Mouse (Mus musculus): Measurements from ENCODE around the gene Cdkn2d. TPM values are rescaled to one million over a fixed set of nuclear protein-coding genes. Genes with fewer than 3 reads are reported as not detected.
A peak's percentile ranks its signal among the peaks of the same experiment; 100 is the strongest.

Gene Cdkn2d
- total RNA-seq (2014; fragmentation: Nextera tagmentation) (15.4 and 35.8 TPM in 2 replicates), total RNA-seq (2017) (30.3 and 31.2 TPM in 2 replicates), polyA plus RNA-seq (2012) (14.3 and 17.4 TPM in 2 replicates)

DNA sequence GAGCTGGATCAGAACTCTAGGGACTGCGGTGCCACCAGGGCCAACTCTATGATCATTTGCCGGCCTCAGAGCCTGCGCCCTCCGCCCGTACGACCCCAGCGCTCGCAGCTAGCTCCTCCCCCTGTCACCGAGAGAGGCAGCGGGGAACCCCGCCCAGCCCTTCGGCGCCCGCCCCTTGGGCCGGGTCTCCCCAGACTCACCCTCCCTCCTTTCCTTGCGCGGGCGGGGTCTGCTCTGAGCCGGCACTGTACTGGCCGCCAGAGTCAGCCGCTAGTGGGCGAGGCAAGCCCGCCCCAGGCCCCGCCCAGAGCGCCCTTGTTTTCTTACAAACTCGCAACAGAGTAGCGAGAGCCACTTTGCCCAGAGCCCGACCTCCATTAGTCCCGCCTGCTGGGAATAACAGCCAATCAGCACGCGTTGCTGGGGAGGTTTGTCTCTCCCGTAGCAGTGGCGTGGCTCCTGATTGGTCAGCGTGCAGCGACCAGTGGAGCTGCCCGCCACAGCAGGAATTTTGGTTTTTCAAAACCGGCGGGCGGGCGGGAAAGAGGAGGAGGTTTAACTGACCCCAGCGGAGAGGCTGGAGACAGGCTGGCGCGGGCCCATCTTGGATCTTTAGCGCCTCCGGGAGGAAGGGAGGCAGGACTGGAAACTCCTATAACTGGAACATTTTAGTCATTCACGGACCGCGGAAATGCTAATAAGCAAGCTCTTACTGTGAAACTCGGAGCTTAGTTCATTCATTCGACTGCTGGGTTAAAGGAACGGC lies at the start of gene Cdkn2d:
Gene Cdkn2d, minus strand, starts transcription at position 386 of the 766 bp plus-strand sequence.
- Histone ChIP-seq H3K9me3 (replicated peaks) (no peaks in the 10 kb centered on the region), H3K27me3 (ENCODE audit: insufficient read depth, low read length) (peaks cover 4% of the 10 kb centered on the region), H3K36me3 (replicated peaks) (peaks cover 18% of the 10 kb centered on the region), H3K4me3 (ENCODE audit: low read depth, low read length) (peak within 1 kb of the TSS; percentile 80), H3K4me1 (ENCODE audit: insufficient read depth, low read depth, low read length) (peaks cover 40% of the 10 kb centered on the region)
- TF ChIP-seq GATA2 (IDR thresholded peaks at IDR 0.05; ENCODE audit: borderline replicate concordance, low read depth, low read length) (no peak), GATA1 (IDR thresholded peaks at IDR 0.05; ENCODE audit: borderline replicate concordance, low read length) (no peak), POLR2AphosphoS5 (IDR thresholded peaks at IDR 0.05; ENCODE audit: insufficient replicate concordance, low read depth, low read length) (no peak), TAL1 (conservative IDR thresholded peaks at IDR 0.05; ENCODE audit: low read depth, low read length) (no peak), CTCF (IDR thresholded peaks at IDR 0.05; ENCODE audit: low read depth, low read length) (no peak)
- ATAC-seq (ENCODE audit: extremely low read depth, insufficient number of reproducible peaks, low FRiP score, poor library complexity, severe bottlenecking) (peak; percentile 81), DNase-seq (ENCODE audit: low spot score) (peak; percentile 99)

DNA sequence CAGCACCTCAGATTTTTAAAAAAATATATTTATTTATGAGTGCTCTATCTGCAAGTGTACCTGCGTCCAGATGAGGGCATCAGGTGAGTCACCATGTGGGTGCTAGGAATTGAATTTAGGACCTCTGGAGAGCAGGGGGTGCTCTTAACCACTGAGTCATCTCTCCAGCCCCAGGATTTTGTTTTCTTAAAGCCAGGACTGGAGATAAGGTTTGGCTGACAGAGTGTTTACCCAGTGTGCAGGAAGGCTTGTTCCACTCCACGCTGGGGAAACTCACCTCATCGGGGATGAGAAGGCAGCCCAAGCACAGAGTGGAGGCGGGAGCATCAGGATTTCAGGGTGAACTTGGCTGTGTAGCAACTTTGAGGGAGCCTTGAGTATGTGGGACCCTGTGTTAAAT lies 49.2 kb upstream of the Cdkn2d start:
- H3K4me1 ChIP-seq (ENCODE audit: insufficient read depth, low read depth, low read length): peaks cover 7% of the 10 kb centered on the region
- peaks cover 70% of the 10 kb centered on the region for H3K36me3 ChIP-seq (replicated peaks)

DNA sequence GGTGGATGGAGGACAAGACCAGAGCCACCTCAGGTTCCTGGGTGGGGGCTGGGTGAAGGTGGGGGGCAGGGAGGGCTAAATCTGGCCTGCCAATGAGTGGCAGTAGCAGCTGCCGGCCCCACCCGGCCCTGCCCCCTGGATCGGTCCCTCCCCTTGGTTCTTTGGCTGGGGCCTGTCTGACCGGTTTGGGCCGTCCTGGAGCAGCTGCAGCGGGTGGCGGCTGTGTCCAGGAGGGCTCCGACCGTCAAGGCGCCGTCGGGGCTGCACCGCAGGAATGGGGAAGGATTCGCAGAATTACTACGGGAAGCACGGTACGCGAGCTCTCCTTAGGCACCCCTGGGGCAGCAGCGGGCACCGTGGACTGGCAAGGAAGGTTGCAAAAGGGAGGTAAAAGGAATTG lies 46.4 kb upstream of the Cdkn2d start:
- no peak overlapping the region for H3K4me3 ChIP-seq (ENCODE audit: low read depth, low read length)
- H3K9me3 ChIP-seq (replicated peaks): no peaks in the 10 kb centered on the region
- H3K27me3 ChIP-seq (ENCODE audit: insufficient read depth, low read length): no peaks in the 10 kb centered on the region
- TF ChIP-seq GATA2 (IDR thresholded peaks at IDR 0.05; ENCODE audit: borderline replicate concordance, low read depth, low read length) (no peak), CTCF (IDR thresholded peaks at IDR 0.05; ENCODE audit: low read depth, low read length) (no peak), TAL1 (conservative IDR thresholded peaks at IDR 0.05; ENCODE audit: low read depth, low read length) (no peak), POLR2AphosphoS5 (IDR thresholded peaks at IDR 0.05; ENCODE audit: insufficient replicate concordance, low read depth, low read length) (no peak), GATA1 (IDR thresholded peaks at IDR 0.05; ENCODE audit: borderline replicate concordance, low read length) (no peak)
- DNase-seq (ENCODE audit: low spot score) (no peak), ATAC-seq (ENCODE audit: extremely low read depth, insufficient number of reproducible peaks, low FRiP score, poor library complexity, severe bottlenecking) (no peak)
- peaks cover 46% of the 10 kb centered on the region for H3K36me3 ChIP-seq (replicated peaks)
- H3K4me1 ChIP-seq (ENCODE audit: insufficient read depth, low read depth, low read length): peaks cover 15% of the 10 kb centered on the region

More for the DNA sequence above, 49.2 kb upstream of the Cdkn2d start:
- no peaks in the 10 kb centered on the region for H3K27me3 ChIP-seq (ENCODE audit: insufficient read depth, low read length)
- no peak for TF ChIP-seq GATA1 (IDR thresholded peaks at IDR 0.05; ENCODE audit: borderline replicate concordance, low read length)
- no peak for TF ChIP-seq POLR2AphosphoS5 (IDR thresholded peaks at IDR 0.05; ENCODE audit: insufficient replicate concordance, low read depth, low read length)
- TF ChIP-seq TAL1 (conservative IDR thresholded peaks at IDR 0.05; ENCODE audit: low read depth, low read length): no peak
- no peak for TF ChIP-seq GATA2 (IDR thresholded peaks at IDR 0.05; ENCODE audit: borderline replicate concordance, low read depth, low read length)
- no peak for TF ChIP-seq CTCF (IDR thresholded peaks at IDR 0.05; ENCODE audit: low read depth, low read length)
- ATAC-seq (ENCODE audit: extremely low read depth, insufficient number of reproducible peaks, low FRiP score, poor library complexity, severe bottlenecking): no peak
- no peak overlapping the region for H3K4me3 ChIP-seq (ENCODE audit: low read depth, low read length)
- no peak for DNase-seq (ENCODE audit: low spot score)
- no peaks in the 10 kb centered on the region for H3K9me3 ChIP-seq (replicated peaks)

DNA sequence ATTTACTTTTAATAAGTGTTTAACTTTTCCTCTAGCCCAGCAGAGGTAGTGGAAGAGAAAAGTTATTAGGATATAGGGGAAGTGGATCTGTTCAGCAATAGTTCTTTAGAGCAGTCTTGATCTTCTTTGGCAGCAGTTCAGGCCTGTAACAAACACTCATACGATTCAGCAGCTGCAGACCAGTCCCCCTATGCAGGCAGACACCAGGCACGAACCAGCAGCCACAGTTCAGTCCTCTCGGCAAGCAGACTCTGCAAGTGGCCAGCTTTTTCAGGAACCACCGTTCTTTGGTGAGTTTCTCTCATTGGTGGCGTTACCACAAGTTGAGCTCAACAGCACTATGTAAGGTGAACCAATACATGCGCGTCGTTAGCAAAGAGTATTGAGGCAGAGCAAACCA lies 45.3 kb upstream of the Cdkn2d start:
- Histone ChIP-seq H3K4me1 (ENCODE audit: insufficient read depth, low read depth, low read length) (peaks cover 26% of the 10 kb centered on the region), H3K27me3 (ENCODE audit: insufficient read depth, low read length) (no peaks in the 10 kb centered on the region), H3K36me3 (replicated peaks) (peaks cover 38% of the 10 kb centered on the region), H3K9me3 (replicated peaks) (no peaks in the 10 kb centered on the region), H3K4me3 (ENCODE audit: low read depth, low read length) (no peak overlapping the region)
- DNase-seq (ENCODE audit: low spot score) (no peak), ATAC-seq (ENCODE audit: extremely low read depth, insufficient number of reproducible peaks, low FRiP score, poor library complexity, severe bottlenecking) (no peak)
- TF ChIP-seq TAL1 (conservative IDR thresholded peaks at IDR 0.05; ENCODE audit: low read depth, low read length) (no peak), GATA1 (IDR thresholded peaks at IDR 0.05; ENCODE audit: borderline replicate concordance, low read length) (no peak), CTCF (IDR thresholded peaks at IDR 0.05; ENCODE audit: low read depth, low read length) (no peak), GATA2 (IDR thresholded peaks at IDR 0.05; ENCODE audit: borderline replicate concordance, low read depth, low read length) (no peak), POLR2AphosphoS5 (IDR thresholded peaks at IDR 0.05; ENCODE audit: insufficient replicate concordance, low read depth, low read length) (no peak)

DNA sequence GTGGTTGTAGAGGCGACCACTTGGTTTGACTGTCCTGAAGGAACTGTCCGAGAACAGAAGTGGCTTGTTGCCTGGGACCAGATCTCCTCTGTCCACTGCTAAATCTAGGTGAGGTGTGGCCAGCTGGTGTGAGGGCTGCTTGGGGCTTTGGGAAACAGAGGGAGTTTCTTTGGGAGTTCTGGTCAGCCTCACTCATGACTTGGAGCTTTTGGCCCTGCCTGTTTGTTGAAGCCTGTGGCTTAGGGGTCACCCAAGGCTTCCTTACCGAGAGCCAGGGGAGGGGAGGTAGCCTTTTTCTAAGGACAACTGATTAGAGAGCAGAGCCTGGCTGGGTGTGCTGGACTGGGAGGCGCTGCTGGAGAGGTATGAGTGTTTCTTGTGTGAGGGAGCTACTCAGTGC lies 44.2 kb upstream of the Cdkn2d start:
- Histone ChIP-seq H3K4me3 (ENCODE audit: low read depth, low read length) (no peak overlapping the region), H3K9me3 (replicated peaks) (no peaks in the 10 kb centered on the region), H3K27me3 (ENCODE audit: insufficient read depth, low read length) (no peaks in the 10 kb centered on the region), H3K36me3 (replicated peaks) (peaks cover 30% of the 10 kb centered on the region), H3K4me1 (ENCODE audit: insufficient read depth, low read depth, low read length) (peaks cover 28% of the 10 kb centered on the region)
- ATAC-seq (ENCODE audit: extremely low read depth, insufficient number of reproducible peaks, low FRiP score, poor library complexity, severe bottlenecking) (no peak), DNase-seq (ENCODE audit: low spot score) (no peak)
- TF ChIP-seq GATA1 (IDR thresholded peaks at IDR 0.05; ENCODE audit: borderline replicate concordance, low read length) (no peak), GATA2 (IDR thresholded peaks at IDR 0.05; ENCODE audit: borderline replicate concordance, low read depth, low read length) (no peak), TAL1 (conservative IDR thresholded peaks at IDR 0.05; ENCODE audit: low read depth, low read length) (no peak), POLR2AphosphoS5 (IDR thresholded peaks at IDR 0.05; ENCODE audit: insufficient replicate concordance, low read depth, low read length) (no peak)

DNA sequence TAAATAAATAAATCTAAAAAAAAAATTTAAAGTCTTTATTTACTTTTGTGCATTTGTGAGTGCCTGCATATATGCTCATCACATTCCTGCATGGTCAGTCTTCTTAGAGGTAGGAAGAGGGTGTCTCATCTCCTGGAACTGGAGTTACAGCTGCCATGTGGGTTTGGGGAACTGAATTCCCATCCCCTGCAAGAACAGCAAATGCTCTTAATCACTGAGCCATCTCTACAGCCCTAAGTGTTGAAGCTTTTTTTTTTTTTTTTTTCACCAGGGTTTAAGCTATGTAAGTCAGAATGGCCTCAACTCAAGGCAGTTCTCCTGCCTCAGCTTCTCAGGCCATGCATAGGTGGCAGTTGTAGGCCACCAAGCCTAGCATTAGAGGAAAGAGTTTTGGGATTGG lies 43.5 kb upstream of the Cdkn2d start:
- TF ChIP-seq TAL1 (conservative IDR thresholded peaks at IDR 0.05; ENCODE audit: low read depth, low read length) (no peak), GATA1 (IDR thresholded peaks at IDR 0.05; ENCODE audit: borderline replicate concordance, low read length) (no peak), CTCF (IDR thresholded peaks at IDR 0.05; ENCODE audit: low read depth, low read length) (no peak), GATA2 (IDR thresholded peaks at IDR 0.05; ENCODE audit: borderline replicate concordance, low read depth, low read length) (no peak)
- peaks cover 31% of the 10 kb centered on the region for H3K36me3 ChIP-seq (replicated peaks)
- no peaks in the 10 kb centered on the region for H3K9me3 ChIP-seq (replicated peaks)
- peaks cover 33% of the 10 kb centered on the region for H3K4me1 ChIP-seq (ENCODE audit: insufficient read depth, low read depth, low read length)
- H3K4me3 ChIP-seq (ENCODE audit: low read depth, low read length): no peak overlapping the region
- no peaks in the 10 kb centered on the region for H3K27me3 ChIP-seq (ENCODE audit: insufficient read depth, low read length)
- DNase-seq (ENCODE audit: low spot score) (no peak), ATAC-seq (ENCODE audit: extremely low read depth, insufficient number of reproducible peaks, low FRiP score, poor library complexity, severe bottlenecking) (no peak)

Measured in G1E (cell line).